Mouse (Mus musculus): ENCODE measurements at regions not wholly inside any gene's neighbourhood (a gene's known extent, or its start where the extent isn't known, plus 50 kb on each side); places are given as distances from the start of the nearest gene placed in this dataset.

GRCm38 (mm10) chr12:79998339-79998738 is 114.5 kb downstream of the Zfp36l1 start:
- no peak for TF ChIP-seq CTCF (IDR thresholded peaks at IDR 0.05; ENCODE audit: low read depth, low read length)
- no peak for TF ChIP-seq POLR2AphosphoS5 (IDR thresholded peaks at IDR 0.05; ENCODE audit: insufficient replicate concordance, low read depth, low read length)
- TF ChIP-seq TAL1 (conservative IDR thresholded peaks at IDR 0.05; ENCODE audit: low read depth, low read length), result no peak
- no peak for TF ChIP-seq GATA1 (IDR thresholded peaks at IDR 0.05; ENCODE audit: borderline replicate concordance, low read length)
- TF ChIP-seq GATA2 (IDR thresholded peaks at IDR 0.05; ENCODE audit: borderline replicate concordance, low read depth, low read length), result no peak
